Mouse (Mus musculus) kidney, embryonic 14.5 days (tissue): ENCODE measurements at regions not wholly inside any gene's neighbourhood (a gene's known extent, or its start where the extent isn't known, plus 50 kb on each side); places are given as distances from the start of the nearest gene placed in this dataset.

ENCODE experiments used
- ATAC-seq: fragments of 200-750 bp; cut with Nextera tagmentation; 2 replicates; pipeline ENCODE4 v1.8.0; 2017; ENCODE audit warnings: moderate number of reproducible peaks, mild to moderate bottlenecking, moderate TSS enrichment, moderate library complexity; ENCODE audit not compliant: low FRiP score, low TSS enrichment
- H3K27ac ChIP-seq: fragments of 300-500 bp; sonication (generic); 2 replicates; pipeline ENCODE4 v1.5.1; 2014; ENCODE audit warnings: low read depth, mild to moderate bottlenecking, low read length, moderate library complexity, mixed read lengths
- H3K27me3 ChIP-seq: fragments of 300-500 bp; sonication (generic); 2 replicates; pipeline ENCODE4 v1.6.1; 2014; ENCODE audit warnings: mild to moderate bottlenecking, low read length; ENCODE audit not compliant: control insufficient read depth, insufficient read depth
- H3K36me3 ChIP-seq: fragments of 300-500 bp; sonication (generic); 2 replicates; pipeline ENCODE4 v1.6.1; 2014; ENCODE audit warnings: low read length, mixed read lengths; ENCODE audit not compliant: control insufficient read depth, insufficient read depth
- H3K4me1 ChIP-seq: fragments of 300-500 bp; sonication (generic); 2 replicates; pipeline ENCODE4 v1.6.1; 2014; ENCODE audit warnings: low read length, mixed read lengths; ENCODE audit not compliant: control insufficient read depth, insufficient read depth
- H3K4me2 ChIP-seq: fragments of 300-500 bp; sonication (generic); replicated peaks from 2 replicates; pipeline ENCODE4 v1.6.1; 2014; ENCODE audit warnings: low read depth, mild to moderate bottlenecking, low read length
- H3K4me3 ChIP-seq: fragments of 300-500 bp; sonication (generic); 2 replicates; pipeline ENCODE4 v1.5.1; 2014; ENCODE audit warnings: mild to moderate bottlenecking, low read length
- H3K9ac ChIP-seq: fragments of 300-500 bp; sonication (generic); 2 replicates; pipeline ENCODE4 v1.6.1; 2014; ENCODE audit warnings: low read depth, mild to moderate bottlenecking, low read length, moderate library complexity
- H3K9me3 ChIP-seq: fragments of 300-500 bp; sonication (generic); 2 replicates; pipeline ENCODE4 v1.6.1; 2016; ENCODE audit warnings: low read length; ENCODE audit not compliant: control insufficient read depth
- WGBS: fragments of 180-500 bp; shearing (Covaris S2); extraction: QIAGEN DNeasy Blood & Tissue Kit; methylation state at CpG from one replicate; pipeline ENCODE4 v1.1.7; 2014; 5-methylcytosine and 5-hydroxymethylcytosine counted together

DNA sequence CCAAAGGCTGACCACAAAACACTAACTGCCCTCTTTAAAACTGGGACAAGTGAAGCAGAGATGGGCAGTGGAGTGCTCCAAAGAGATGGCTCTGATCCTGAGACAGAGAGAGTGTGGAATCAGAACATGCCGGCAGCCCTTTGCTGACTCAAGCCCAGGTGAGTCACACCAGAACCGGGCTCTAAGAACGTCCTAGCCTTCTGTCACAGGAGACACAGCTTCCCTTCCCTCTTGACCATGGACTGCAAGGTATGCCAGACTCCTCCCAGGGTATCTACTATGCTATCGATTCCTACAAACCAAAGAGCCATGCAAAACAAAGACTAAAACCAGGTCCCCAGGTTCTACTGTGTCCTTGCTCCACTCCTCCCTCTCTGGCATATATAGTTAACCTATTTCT is 98.0 kb downstream of the Dhx15 start:
- no peak for ATAC-seq
- Histone ChIP-seq H3K36me3 (no peaks in the 10 kb centered on the region), H3K4me3 (no peak overlapping the region), H3K27ac (no peak overlapping the region), H3K9me3 (no peaks in the 10 kb centered on the region), H3K9ac (no peak overlapping the region), H3K27me3 (no peaks in the 10 kb centered on the region), H3K4me1 (no peaks in the 10 kb centered on the region), H3K4me2 (no peak overlapping the region)
- 87% methylated on average over 4 of the region's 4 CpGs for WGBS

DNA sequence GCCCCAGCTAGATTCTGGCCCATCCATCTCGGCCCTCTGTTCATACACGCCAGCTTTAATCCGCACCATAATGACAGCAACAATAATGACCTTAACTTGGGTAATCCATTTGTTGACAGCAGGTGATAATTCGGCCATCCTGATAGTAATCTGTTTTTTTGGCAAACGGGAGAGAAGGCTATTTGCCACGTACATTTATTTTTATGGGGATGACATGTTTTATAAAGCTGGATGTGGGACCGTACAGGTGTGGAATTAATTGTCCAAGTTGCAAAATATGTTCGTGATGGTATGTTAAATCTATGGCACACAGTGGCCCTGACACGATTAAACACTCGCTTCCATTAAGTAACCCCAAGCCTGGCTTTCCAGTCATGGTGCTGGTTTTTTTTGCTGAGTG is 102.2 kb downstream of the Dhx15 start:
- no peak for ATAC-seq
- Histone ChIP-seq H3K4me1 (no peaks in the 10 kb centered on the region), H3K9ac (no peak overlapping the region), H3K27me3 (no peaks in the 10 kb centered on the region), H3K9me3 (no peaks in the 10 kb centered on the region), H3K36me3 (no peaks in the 10 kb centered on the region), H3K4me2 (no peak overlapping the region), H3K27ac (no peak overlapping the region), H3K4me3 (no peak overlapping the region)
- 83% methylated on average over 10 of the region's 10 CpGs for whole genome bisulfite sequencing

DNA sequence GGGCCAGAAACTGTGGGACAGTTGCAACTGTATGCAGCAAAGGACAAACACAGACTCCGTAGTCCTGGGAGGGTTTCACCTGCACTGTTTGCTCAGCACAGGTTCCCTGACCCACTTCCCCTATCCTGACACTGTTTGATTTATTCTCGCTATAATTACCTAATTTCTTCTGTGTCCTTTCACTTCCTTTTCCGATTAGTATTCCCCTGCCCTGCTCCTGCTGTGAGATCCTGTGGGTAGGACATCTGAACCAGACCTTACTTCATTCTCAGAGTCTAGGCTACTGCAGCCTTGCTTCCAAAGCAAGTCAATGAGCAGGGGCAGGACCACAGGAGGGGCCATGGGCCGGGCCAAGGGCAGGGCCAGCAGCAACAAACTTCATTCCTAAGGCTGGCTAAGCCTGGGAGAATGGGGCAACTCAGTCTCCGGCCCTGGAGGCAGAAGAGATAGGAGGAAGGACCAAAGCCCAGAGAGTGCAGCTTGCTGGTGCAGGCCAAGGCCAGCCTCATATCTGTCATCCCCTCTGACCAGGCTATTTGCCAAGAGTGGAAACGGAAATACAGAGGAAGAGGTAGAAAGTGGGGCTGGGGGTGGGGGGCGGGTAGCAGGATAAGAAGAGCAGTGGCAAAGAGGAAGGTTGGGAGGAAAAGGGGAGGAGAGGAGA is 103.4 kb downstream of the Dhx15 start:
- no peaks in the 10 kb centered on the region for H3K27me3 ChIP-seq
- no peak overlapping the region for H3K27ac ChIP-seq
- no peaks in the 10 kb centered on the region for H3K9me3 ChIP-seq
- no peaks in the 10 kb centered on the region for H3K36me3 ChIP-seq
- 47% methylated on average over 7 of the region's 7 CpGs for WGBS
- no peak overlapping the region for H3K4me3 ChIP-seq
- ATAC-seq = no peak
- H3K4me1 ChIP-seq = no peaks in the 10 kb centered on the region
- no peak overlapping the region for H3K9ac ChIP-seq
- no peak overlapping the region for H3K4me2 ChIP-seq

DNA sequence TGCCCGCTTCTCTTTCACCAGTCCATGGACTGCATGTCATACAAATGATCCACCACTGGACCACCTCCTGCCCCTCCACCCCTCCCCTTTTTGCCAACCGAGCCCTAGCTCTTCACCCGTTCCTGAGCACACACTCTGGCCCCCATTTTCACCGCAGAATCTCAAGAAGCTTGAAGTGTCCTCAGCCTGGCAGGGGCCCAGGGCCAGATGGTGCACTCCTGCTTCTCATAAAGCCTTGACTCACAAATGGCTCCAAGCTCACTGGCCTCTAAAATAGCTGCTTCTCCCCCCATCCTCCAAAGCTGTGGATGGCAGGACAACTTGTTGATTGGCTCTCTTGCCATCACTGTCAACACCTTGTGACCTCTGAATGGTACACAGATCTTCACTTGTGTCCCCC is 110.0 kb downstream of the Dhx15 start:
- Histone ChIP-seq H3K9me3 (no peaks in the 10 kb centered on the region), H3K27me3 (no peaks in the 10 kb centered on the region), H3K36me3 (no peaks in the 10 kb centered on the region), H3K4me2 (no peak overlapping the region), H3K4me1 (no peaks in the 10 kb centered on the region), H3K9ac (no peak overlapping the region), H3K4me3 (no peak overlapping the region), H3K27ac (no peak overlapping the region)
- no peak for ATAC-seq
- WGBS = 78% methylated on average over 4 of the region's 4 CpGs

DNA sequence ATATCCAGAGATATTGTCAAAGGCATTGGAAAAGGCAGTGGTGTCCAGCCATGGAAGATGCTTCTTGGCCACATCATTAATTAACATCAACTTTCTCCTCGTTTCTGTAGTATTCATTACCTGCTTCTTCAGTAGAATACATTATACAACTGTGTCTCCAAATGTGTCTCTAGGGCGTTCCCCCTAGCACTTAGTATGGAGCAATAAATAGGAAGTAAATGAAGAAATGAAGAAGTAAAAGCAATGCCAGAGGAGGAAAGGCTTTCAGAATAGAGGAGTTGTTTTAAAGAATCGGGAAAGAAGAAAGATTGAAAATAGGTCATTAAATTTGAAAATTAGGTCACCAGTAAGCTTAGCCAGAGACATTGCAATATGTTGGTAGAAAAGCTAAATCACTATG is 112.6 kb downstream of the Dhx15 start:
- no peak overlapping the region for H3K4me3 ChIP-seq
- H3K36me3 ChIP-seq = no peaks in the 10 kb centered on the region
- no peak overlapping the region for H3K27ac ChIP-seq
- H3K27me3 ChIP-seq = no peaks in the 10 kb centered on the region
- whole genome bisulfite sequencing = 88% methylated on average over 3 of the region's 3 CpGs
- no peaks in the 10 kb centered on the region; the same call in 1 of the 2 replicates for H3K9me3 ChIP-seq
- H3K4me1 ChIP-seq = no peaks in the 10 kb centered on the region
- no peak overlapping the region for H3K4me2 ChIP-seq
- no peak overlapping the region for H3K9ac ChIP-seq
- no peak for ATAC-seq

DNA sequence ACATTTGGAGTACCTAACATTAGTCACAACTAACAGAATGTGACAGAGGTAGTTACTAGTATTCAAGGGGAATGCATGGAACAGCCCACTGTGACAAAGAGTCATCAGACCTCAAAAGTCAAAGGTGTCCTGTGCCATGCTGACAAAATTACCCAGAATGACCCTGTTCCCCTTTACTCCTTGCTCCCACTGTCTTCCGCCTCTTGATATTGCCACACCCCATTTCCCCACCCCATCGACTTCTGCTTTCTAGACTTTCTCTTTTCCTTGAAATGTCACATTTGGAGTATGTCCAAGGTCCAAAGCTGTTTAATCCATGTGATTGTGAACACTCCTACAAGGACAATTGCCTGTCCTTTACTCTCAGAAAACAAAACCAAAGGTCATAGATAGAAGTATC is 115.2 kb downstream of the Dhx15 start:
- Histone ChIP-seq H3K4me2 (no peak overlapping the region), H3K9ac (no peak overlapping the region), H3K4me3 (no peak overlapping the region), H3K4me1 (no peaks in the 10 kb centered on the region), H3K27ac (no peak overlapping the region), H3K9me3 (no peaks in the 10 kb centered on the region; the same call in 1 of the 2 replicates), H3K36me3 (no peaks in the 10 kb centered on the region), H3K27me3 (no peaks in the 10 kb centered on the region)
- ATAC-seq = no peak
- 86% methylated on average over 2 of the region's 2 CpGs for WGBS

DNA sequence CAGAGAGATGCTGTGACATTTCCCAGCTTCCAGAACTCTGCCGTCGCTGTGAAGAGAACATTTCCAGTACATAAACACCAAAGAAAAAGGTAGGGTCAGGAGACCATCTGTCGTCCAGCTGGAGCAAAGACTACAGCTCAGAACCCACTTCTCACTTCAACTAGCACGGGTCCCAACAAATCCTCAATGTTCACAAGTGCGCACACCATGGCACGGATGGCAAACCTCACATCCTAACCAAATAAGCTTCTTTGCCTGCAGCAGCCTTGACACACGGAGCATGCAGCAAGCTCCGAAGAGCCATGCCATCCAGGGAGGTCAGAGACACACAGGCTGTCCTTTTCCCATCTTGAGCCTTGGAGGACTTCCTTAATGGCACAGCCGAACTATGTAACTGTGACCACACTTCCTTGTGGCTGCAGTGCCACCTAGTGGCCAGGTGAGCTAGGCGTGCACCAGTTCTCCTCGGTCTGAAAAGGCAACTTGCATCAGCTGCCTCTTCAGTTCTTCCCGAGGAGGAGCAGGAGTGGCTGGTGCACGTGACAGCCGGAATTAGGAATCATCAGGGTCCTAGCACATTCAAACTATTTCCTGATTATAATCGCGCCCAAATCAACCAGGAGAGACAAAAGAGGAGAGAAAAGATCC is 125.4 kb downstream of the Dhx15 start:
- no peak overlapping the region for H3K27ac ChIP-seq
- peak; percentile 89 for ATAC-seq
- WGBS = 31% methylated on average over 16 of the region's 16 CpGs
- H3K9ac ChIP-seq = no peak overlapping the region
- no peak overlapping the region for H3K4me3 ChIP-seq
- no peaks in the 10 kb centered on the region for H3K36me3 ChIP-seq
- H3K4me2 ChIP-seq = no peak overlapping the region
- H3K4me1 ChIP-seq = no peaks in the 10 kb centered on the region
- no peaks in the 10 kb centered on the region for H3K9me3 ChIP-seq
- no peaks in the 10 kb centered on the region for H3K27me3 ChIP-seq

DNA sequence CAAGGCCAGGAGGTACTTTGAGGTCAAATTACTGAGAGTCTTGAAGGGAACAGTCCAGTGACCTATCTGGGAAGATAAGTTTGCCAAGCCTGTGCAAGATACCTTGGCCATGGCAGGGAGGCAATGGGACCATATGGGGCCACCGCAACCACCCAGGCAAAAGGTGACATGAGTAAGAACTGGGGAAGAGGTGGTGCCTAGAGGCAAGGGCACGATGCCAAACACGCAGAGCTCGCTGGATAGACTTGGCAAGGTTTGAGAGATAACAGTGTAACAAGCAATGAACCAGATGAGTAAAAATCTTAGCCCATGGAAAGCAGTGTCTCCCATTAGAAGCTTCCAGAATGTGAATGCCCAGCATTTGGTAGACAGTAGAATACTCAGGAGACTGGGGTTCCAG is 128.1 kb downstream of the Dhx15 start:
- Histone ChIP-seq H3K27me3 (no peaks in the 10 kb centered on the region), H3K4me2 (no peak overlapping the region), H3K27ac (no peak overlapping the region), H3K36me3 (no peaks in the 10 kb centered on the region), H3K4me3 (no peak overlapping the region), H3K9me3 (no peaks in the 10 kb centered on the region), H3K9ac (no peak overlapping the region), H3K4me1 (no peaks in the 10 kb centered on the region)
- ATAC-seq = no peak
- WGBS = 94% methylated on average over 4 of the region's 4 CpGs

DNA sequence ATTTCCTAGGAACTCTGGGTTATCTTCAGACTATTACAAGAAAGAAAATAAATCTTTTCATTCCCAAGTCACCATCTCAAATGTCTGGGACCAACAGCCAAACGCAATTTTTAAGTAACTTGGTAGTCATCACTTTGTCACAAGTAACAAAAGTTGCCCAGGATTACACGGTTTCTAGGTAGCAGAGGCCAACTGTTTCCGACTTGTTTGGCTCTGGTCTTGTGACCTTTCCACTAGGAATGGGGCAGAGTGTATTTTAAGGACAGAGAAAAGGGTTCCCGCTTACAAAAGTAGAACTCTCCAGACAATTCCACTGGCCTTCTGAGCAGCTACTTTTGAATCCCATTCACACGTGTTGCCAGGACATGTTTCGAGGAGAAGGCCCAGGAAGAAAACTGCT is 129.1 kb downstream of the Dhx15 start:
- Histone ChIP-seq H3K4me1 (no peaks in the 10 kb centered on the region), H3K9me3 (no peaks in the 10 kb centered on the region), H3K36me3 (no peaks in the 10 kb centered on the region), H3K9ac (no peak overlapping the region), H3K27ac (no peak overlapping the region), H3K4me2 (no peak overlapping the region), H3K27me3 (no peaks in the 10 kb centered on the region), H3K4me3 (no peak overlapping the region)
- no peak for ATAC-seq
- 83% methylated on average over 6 of the region's 6 CpGs for WGBS
